Mouse (Mus musculus) brain, embryonic 14.5 days (tissue): ENCODE measurements around the gene Zfr2.

ENCODE experiments used
- CTCF ChIP-seq: fragments of 200-500 bp; IDR thresholded peaks from 2 replicates; pipeline ENCODE4 v1.5.1; 2012; ENCODE audit warnings: inconsistent platforms, mild to moderate bottlenecking, moderate library complexity, borderline replicate concordance; ENCODE audit not compliant: insufficient read depth, insufficient read length; ENCODE audit errors: extremely low read depth
- POLR2A ChIP-seq: fragments of 200-500 bp; IDR thresholded peaks from 2 replicates; pipeline ENCODE4 v1.6.1; 2012; ENCODE audit warnings: mild to moderate bottlenecking, inconsistent platforms, borderline replicate concordance; ENCODE audit not compliant: poor library complexity, insufficient read depth, insufficient read length, severe bottlenecking; ENCODE audit errors: extremely low read depth

GRCm38 (mm10) chr10:81261025-81261424 lies 28.1 kb downstream of the Zfr2 start:
- TF ChIP-seq CTCF (no peak), POLR2A (no peak)
